Mouse (Mus musculus): Measurements from ENCODE around the gene Nog. TPM values are rescaled to one million over a fixed set of nuclear protein-coding genes. Genes with fewer than 3 reads are reported as not detected.
A peak's percentile ranks its signal among the peaks of the same experiment; 100 is the strongest.

The Nog gene
- total and polyA plus RNA-seq, 3 experiments: not detected

DNA sequence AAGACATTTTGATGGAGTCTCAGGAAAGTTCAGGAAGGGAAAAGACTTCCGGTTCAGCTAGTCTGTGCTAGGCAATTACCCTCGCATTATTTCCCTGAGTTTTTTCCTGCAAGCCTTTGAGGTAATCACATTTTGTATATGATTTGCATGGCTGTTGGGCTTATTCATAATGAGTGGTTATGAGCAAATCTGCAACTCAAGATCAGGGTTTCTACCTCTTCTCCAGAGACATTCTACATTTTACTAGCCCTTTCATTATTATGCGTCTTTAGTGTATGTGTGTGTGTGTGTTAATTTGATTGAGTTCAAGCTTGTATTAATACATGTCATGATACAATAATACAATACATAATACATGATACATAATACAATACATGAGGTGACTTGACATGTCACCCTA, 34.6 kb downstream of the Nog start (continued):
- TF ChIP-seq MXI1 (IDR thresholded peaks at IDR 0.05; ENCODE audit: low read depth, low read length) (no peak), MAFK (IDR thresholded peaks at IDR 0.05; ENCODE audit: insufficient replicate concordance, low read length) (0 out of 2 replicates have a peak, but pooled peaks have one; percentile 17), SIN3A (IDR thresholded peaks at IDR 0.05; ENCODE audit: low read length) (no peak), GABPA (IDR thresholded peaks at IDR 0.05; ENCODE audit: insufficient replicate concordance, low read depth, low read length) (no peak), ELF1 (IDR thresholded peaks at IDR 0.05; ENCODE audit: low read depth, low read length) (0 out of 2 replicates have a peak, but pooled peaks have one; percentile 31), IRF4 (IDR thresholded peaks at IDR 0.05; ENCODE audit: low read depth, low read length) (peak; percentile 66), MAX (IDR thresholded peaks at IDR 0.05; ENCODE audit: low read length) (no peak), NRF1 (IDR thresholded peaks at IDR 0.05; ENCODE audit: low read depth, low read length) (no peak), ZMIZ1 (IDR thresholded peaks at IDR 0.05; ENCODE audit: low read depth, low read length) (no peak), USF1 (IDR thresholded peaks at IDR 0.05; ENCODE audit: low read depth, low read length) (no peak), RCOR1 (conservative IDR thresholded peaks at IDR 0.05; ENCODE audit: low read depth, low read length) (no peak), JUND (conservative IDR thresholded peaks at IDR 0.05; ENCODE audit: low read depth, low read length) (peak; percentile 64), SMC3 (IDR thresholded peaks at IDR 0.05; ENCODE audit: low read depth, low read length) (no peak), ETS1 (conservative IDR thresholded peaks at IDR 0.05; ENCODE audit: low read depth, low read length) (no peak), ZNF384 (IDR thresholded peaks at IDR 0.05; ENCODE audit: low read depth, low read length) (no peak)

DNA sequence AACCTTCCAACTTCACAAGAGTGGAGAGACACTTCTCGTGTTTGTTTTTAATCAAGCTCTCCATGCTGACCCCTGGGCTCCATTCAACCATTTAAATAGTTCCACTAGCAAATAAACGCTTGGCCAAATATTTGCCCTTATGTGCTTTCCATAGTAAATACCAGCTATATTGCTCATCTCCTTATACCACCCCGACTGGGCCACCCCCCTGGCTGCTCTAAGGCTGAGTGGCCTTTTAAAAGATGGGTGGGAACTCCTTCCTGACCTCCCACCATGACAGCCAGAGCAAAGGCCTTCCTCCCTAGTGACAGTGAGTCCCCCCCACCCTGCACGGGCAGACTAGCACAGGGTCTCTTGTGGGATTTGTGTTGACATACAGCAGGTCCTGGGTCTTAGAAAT, 37.1 kb downstream of the Nog start:
- dilution Hi-C loops (cut with MboI; ENCODE audit: extremely low pct_ligation_motif_present, extremely low pct_unique_long_range_greater_than_20kb, low sequenced_read_pairs): no loop called here
- Histone ChIP-seq H3K9me3 (replicated peaks; ENCODE audit: low read length) (no peaks in the 10 kb centered on the region), H3K9ac (ENCODE audit: insufficient read depth, low read depth) (no peak overlapping the region), H3K4me3 (replicated peaks in 1 of 3; ENCODE audit: low read depth in 2 of 3, low read length in 2 of 3, poor library complexity in 1 of 3) (no peak overlapping the region), H3K27ac (ENCODE audit: insufficient read depth, low read depth) (no peak overlapping the region), H3K36me3 (replicated peaks in 1 of 2; ENCODE audit: control insufficient read depth in 1 of 2, insufficient read depth in 1 of 2, low read length in 1 of 2) (no peaks in the 10 kb centered on the region), H3K4me1 (ENCODE audit: control insufficient read depth in 1 of 2, insufficient read depth in 2 of 2) (peaks cover 6 to 22% of the 10 kb centered on the region in 2 experiments), H3K27me3 (replicated peaks) (no peaks in the 10 kb centered on the region), H3K4me2 (ENCODE audit: insufficient read depth, low read depth, poor library complexity, severe bottlenecking) (no peak overlapping the region), H3K79me2 (replicated peaks; ENCODE audit: control insufficient read depth, extremely low read depth, insufficient read depth, poor library complexity, severe bottlenecking) (no peaks in the 10 kb centered on the region)
- in situ Hi-C loops (cut with MboI; ENCODE audit: low pct_ligation_motif_present, low pct_unique_long_range_greater_than_20kb, low sequenced_read_pairs): no loop called here
- DNase-seq (ENCODE audit: extremely low read depth): no peak
- TF ChIP-seq EP300 (IDR thresholded peaks at IDR 0.05; ENCODE audit: low read length): no peak
- TF ChIP-seq JUND (conservative IDR thresholded peaks at IDR 0.05; ENCODE audit: low read depth, low read length): no peak
- TF ChIP-seq MAFK (IDR thresholded peaks at IDR 0.05; ENCODE audit: insufficient replicate concordance, low read length): no peak
- TF ChIP-seq ELF1 (IDR thresholded peaks at IDR 0.05; ENCODE audit: low read depth, low read length): no peak
- no peak for TF ChIP-seq ZC3H11A (IDR thresholded peaks at IDR 0.05; ENCODE audit: low read depth, low read length)
- TF ChIP-seq USF1 (IDR thresholded peaks at IDR 0.05; ENCODE audit: low read depth, low read length): no peak
- no peak for TF ChIP-seq BHLHE40 (IDR thresholded peaks at IDR 0.05; ENCODE audit: low read depth, low read length)
- TF ChIP-seq IRF4 (IDR thresholded peaks at IDR 0.05; ENCODE audit: low read depth, low read length): no peak
- no peak for TF ChIP-seq POLR2A (IDR thresholded peaks at IDR 0.05; ENCODE audit: low read depth, low read length)
- TF ChIP-seq ZMIZ1 (IDR thresholded peaks at IDR 0.05; ENCODE audit: low read depth, low read length): no peak
